Mouse (Mus musculus) neural tube, embryonic 14.5 days (tissue): ENCODE results near the gene Usp9x. TPM values are rescaled to one million over a fixed set of nuclear protein-coding genes. Genes with fewer than 3 reads are reported as not detected.
A peak's percentile ranks its signal among the peaks of the same experiment; 100 is the strongest.

ENCODE experiments used
- ATAC-seq: fragments of 200-750 bp; cut with Nextera tagmentation; 2 replicates; pipeline ENCODE4 v1.8.0; 2017; ENCODE audit warnings: low read depth, mild to moderate bottlenecking, moderate TSS enrichment, moderate library complexity
- H3K27ac ChIP-seq: fragments of 300-500 bp; sonication (generic); 2 replicates; pipeline ENCODE4 v1.5.1; 2014; ENCODE audit warnings: low read depth, mild to moderate bottlenecking, control low read depth, low read length, moderate library complexity, mixed read lengths
- H3K27me3 ChIP-seq: fragments of 300-500 bp; sonication (generic); 2 replicates; pipeline ENCODE4 v1.6.1; 2014; ENCODE audit warnings: low read length; ENCODE audit not compliant: control insufficient read depth, insufficient read depth
- H3K36me3 ChIP-seq: fragments of 300-500 bp; sonication (generic); 2 replicates; pipeline ENCODE4 v1.6.1; 2014; ENCODE audit warnings: low read length, mixed read lengths; ENCODE audit not compliant: control insufficient read depth, insufficient read depth
- H3K4me1 ChIP-seq: fragments of 300-500 bp; sonication (generic); 2 replicates; pipeline ENCODE4 v1.6.1; 2014; ENCODE audit warnings: low read length; ENCODE audit not compliant: control insufficient read depth, insufficient read depth
- H3K4me2 ChIP-seq: fragments of 300-500 bp; sonication (generic); 2 replicates; pipeline ENCODE4 v1.6.1; 2014; ENCODE audit warnings: mild to moderate bottlenecking, low read depth, low read length, control low read depth
- H3K4me3 ChIP-seq: fragments of 300-500 bp; sonication (generic); 2 replicates; pipeline ENCODE4 v1.5.1; 2014; ENCODE audit warnings: low read depth, low read length, control low read depth, mixed read lengths
- H3K9ac ChIP-seq: fragments of 300-500 bp; sonication (generic); replicated peaks from 2 replicates; pipeline ENCODE4 v1.6.1; 2014; ENCODE audit warnings: low read depth, mild to moderate bottlenecking, control low read depth, low read length, mixed read lengths
- H3K9me3 ChIP-seq: fragments of 300-500 bp; sonication (generic); 2 replicates; pipeline ENCODE4 v1.6.1; 2016; ENCODE audit warnings: low read length; ENCODE audit not compliant: control insufficient read depth
- WGBS: fragments of 180-500 bp; shearing (Covaris S2); extraction: QIAGEN DNeasy Blood & Tissue Kit; methylation state at CpG from one replicate; pipeline ENCODE4 v1.1.7; 2014; 5-methylcytosine and 5-hydroxymethylcytosine counted together
- polyA plus RNA-seq: library from polyadenylated mRNA; unstranded; fragments of >200 nt; fragmentation: Nextera tagmentation; extraction: Ambion mirVana; gene quantifications from 2 replicates; pipeline ENCODE4 v1.2.1, GENCODE M21; 2014

The Usp9x gene
- polyA plus RNA-seq, 1 experiment from 2014 or later = 108 TPM

DNA sequence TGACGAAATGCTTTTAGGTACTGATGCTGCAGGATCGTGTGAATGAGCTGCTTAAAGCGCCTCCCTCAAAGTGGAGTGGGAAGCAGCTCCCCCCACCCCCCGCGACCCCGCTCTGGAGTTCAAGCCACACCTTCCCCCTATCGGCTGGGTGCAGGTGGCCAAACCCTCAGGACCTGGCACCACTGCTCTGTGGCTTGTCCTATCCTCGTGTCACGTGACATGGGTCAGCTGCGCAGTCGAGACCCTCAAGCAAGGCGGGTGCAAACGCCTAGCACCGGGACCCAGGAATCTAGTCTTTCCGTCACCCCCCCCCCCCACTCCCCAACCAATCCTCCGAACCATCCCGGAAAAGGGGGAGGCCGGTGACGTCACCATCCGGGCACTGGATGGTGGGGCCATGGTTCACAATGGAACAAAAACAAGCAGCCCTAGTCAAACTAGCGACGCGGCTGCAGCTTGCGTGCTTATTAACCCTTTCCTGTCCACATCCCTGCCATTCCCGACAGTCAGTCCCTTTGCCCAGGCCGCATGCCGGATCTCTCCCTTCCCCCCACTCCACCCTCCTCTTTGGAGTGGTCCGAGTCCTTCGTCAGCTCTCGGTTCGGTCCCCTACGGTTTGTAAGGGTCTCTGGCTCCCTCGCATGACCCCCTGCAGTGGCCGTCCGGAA lies 591 bp upstream of the Usp9x start:
- 25% methylated on average over 33 of the region's 35 CpGs for WGBS
- Histone ChIP-seq H3K9me3 (no peaks in the 10 kb centered on the region), H3K36me3 (no peaks in the 10 kb centered on the region), H3K9ac (peak overlapping the region; percentile 78; the same call in 1 of the 2 replicates), H3K27me3 (no peaks in the 10 kb centered on the region), H3K4me2 (peak overlapping the region; percentile 40; the same call in 1 of the 2 replicates), H3K27ac (peak overlapping the region; percentile 92), H3K4me1 (no peaks in the 10 kb centered on the region), H3K4me3 (peak overlapping the region; percentile 62)
- peak; percentile 91 for ATAC-seq

GRCm38 (mm10) chrX:13071776-13072460 lies 620 bp downstream of the Usp9x start:
- Histone ChIP-seq H3K9ac (peak overlapping the region; percentile 78), H3K4me1 (no peaks in the 10 kb centered on the region), H3K27me3 (no peaks in the 10 kb centered on the region), H3K4me3 (peak overlapping the region; percentile 62), H3K4me2 (no peak overlapping the region), H3K36me3 (no peaks in the 10 kb centered on the region), H3K27ac (peak overlapping the region; percentile 92), H3K9me3 (no peaks in the 10 kb centered on the region)
- ATAC-seq = peak; percentile 28
- 11% methylated on average over 43 of the region's 67 CpGs for WGBS

DNA sequence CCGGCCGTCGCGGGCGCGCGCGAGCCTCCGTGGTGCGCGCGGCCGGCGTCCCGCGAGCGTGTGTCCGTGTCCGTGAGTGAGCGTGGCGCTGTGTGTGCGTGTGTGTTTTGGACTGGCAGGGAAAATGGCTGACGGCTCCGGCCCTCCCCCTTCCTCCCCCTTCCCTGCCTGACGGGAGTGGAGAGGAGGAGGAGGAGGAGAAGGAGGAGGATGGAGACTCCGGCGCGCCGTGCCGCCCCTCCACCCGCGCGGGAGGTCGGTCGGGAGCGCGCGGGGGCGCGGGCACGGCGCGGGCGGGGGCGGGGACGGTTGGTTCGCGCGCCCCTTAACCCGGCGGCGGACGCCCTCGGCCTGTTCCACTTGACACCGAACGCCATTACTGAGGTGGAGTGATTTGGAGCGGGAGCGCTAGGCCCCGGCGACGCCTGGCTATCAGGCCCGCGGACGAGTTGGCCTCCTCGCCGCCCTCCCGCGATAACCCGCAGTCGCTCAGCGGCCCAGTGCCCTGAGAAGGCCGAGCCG lies 1.2 kb downstream of the Usp9x start:
- H3K27ac ChIP-seq = peak overlapping the region; percentile 92
- peak overlapping the region; percentile 49 for H3K4me2 ChIP-seq
- no peaks in the 10 kb centered on the region for H3K4me1 ChIP-seq
- no peaks in the 10 kb centered on the region for H3K9me3 ChIP-seq
- peak; percentile 9 for ATAC-seq
- H3K4me3 ChIP-seq = peak overlapping the region; percentile 62
- no peaks in the 10 kb centered on the region for H3K36me3 ChIP-seq
- no peaks in the 10 kb centered on the region for H3K27me3 ChIP-seq
- peak overlapping the region; percentile 78 for H3K9ac ChIP-seq
- WGBS = 5% methylated on average over 19 of the region's 73 CpGs

GRCm38 (mm10) chrX:13085621-13086020 lies 14.3 kb downstream of the Usp9x start:
- no peak overlapping the region for H3K27ac ChIP-seq
- no peaks in the 10 kb centered on the region for H3K27me3 ChIP-seq
- no peaks in the 10 kb centered on the region for H3K36me3 ChIP-seq
- H3K4me1 ChIP-seq = no peaks in the 10 kb centered on the region
- H3K4me3 ChIP-seq = no peak overlapping the region
- H3K4me2 ChIP-seq = no peak overlapping the region
- no peak overlapping the region for H3K9ac ChIP-seq
- 69% methylated on average over 1 of the region's 1 CpGs for WGBS
- no peaks in the 10 kb centered on the region for H3K9me3 ChIP-seq
- no peak for ATAC-seq

DNA sequence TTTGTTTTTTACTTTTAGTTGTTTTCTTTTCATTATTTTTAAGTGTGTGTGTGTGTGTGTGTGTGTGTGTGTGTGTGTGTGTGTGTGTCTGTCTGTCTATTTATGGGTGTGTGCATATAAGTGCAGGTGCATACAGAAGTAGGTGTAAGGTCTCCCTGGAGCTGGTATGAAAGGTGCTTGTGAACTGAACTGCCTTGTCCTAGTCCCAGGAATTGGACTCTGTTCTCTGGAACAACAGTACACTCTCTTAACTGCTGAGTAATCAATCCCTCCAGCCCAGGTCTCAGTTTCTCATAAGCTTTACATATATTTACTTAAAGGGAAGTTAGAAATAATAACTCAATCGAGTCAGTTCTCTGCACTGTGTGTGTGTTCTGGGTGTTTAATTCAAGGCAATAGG lies 25.7 kb downstream of the Usp9x start:
- no peaks in the 10 kb centered on the region for H3K27me3 ChIP-seq
- H3K4me2 ChIP-seq = no peak overlapping the region
- H3K9me3 ChIP-seq = no peaks in the 10 kb centered on the region
- no peaks in the 10 kb centered on the region for H3K4me1 ChIP-seq
- WGBS = 96% methylated on average over 1 of the region's 1 CpGs
- H3K36me3 ChIP-seq = peaks cover 3% of the 10 kb centered on the region; the same call in 1 of the 2 replicates
- H3K4me3 ChIP-seq = no peak overlapping the region
- H3K27ac ChIP-seq = no peak overlapping the region
- no peak overlapping the region for H3K9ac ChIP-seq
- ATAC-seq = no peak

- H3K27me3 ChIP-seq = no peaks in the 10 kb centered on the region
- H3K9me3 ChIP-seq = no peaks in the 10 kb centered on the region
- H3K4me3 ChIP-seq = no peak overlapping the region
- H3K9ac ChIP-seq = no peak overlapping the region
- no peak overlapping the region for H3K4me2 ChIP-seq
- no peaks in the 10 kb centered on the region for H3K36me3 ChIP-seq
- no peak for ATAC-seq
- no peak overlapping the region for H3K27ac ChIP-seq
- WGBS = 25% methylated on average over 7 of the region's 7 CpGs
- no peaks in the 10 kb centered on the region for H3K4me1 ChIP-seq
Measured at GRCm38 (mm10) chrX:13206514-13206913, 135.2 kb downstream of the Usp9x start.

DNA sequence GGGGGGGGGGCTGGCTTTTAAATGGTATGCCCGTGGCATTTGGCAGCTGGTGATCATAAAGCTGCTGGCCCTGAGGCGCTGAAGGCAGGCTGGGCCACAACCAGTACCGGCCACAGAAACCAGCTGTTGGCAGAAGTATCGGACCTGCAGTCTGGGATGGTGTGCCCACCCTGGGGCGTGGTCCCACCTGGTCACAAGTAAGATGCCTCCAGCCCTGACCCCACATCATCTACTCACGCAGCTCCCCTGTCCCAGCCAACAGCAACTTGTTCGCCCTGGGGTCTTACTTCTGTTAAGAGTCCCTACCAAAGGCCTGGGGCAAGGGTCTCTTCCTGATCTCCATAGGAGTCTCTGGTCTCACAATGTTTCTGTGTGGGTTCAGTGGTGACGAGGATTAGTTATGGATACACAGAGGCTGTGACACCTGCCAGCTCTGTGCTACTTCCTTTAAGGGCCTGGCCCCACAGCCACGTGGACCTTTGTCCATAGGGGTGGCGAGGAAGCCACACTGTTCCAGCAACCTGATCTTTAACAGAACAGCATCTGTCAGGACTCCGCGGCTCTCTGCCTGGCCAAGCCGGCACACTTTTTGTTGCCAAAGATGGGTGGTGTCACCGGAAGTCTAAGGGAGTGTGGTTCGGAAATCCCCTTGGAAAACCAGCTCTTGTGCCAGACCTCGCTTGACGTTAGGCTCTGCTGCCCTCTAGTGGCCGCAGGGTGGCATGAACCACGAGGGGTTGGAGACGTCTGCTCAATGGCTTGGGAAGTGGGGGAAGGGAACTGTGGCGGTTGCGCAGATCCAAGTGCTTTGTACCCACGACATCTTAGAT lies 136.4 kb downstream of the Usp9x start:
- Histone ChIP-seq H3K4me3 (peak overlapping the region; percentile 26), H3K4me2 (peak overlapping the region; percentile 38), H3K36me3 (no peaks in the 10 kb centered on the region), H3K27me3 (no peaks in the 10 kb centered on the region), H3K9ac (no peak overlapping the region), H3K4me1 (no peaks in the 10 kb centered on the region), H3K27ac (peak overlapping the region; percentile 69; the same call in 1 of the 2 replicates), H3K9me3 (no peaks in the 10 kb centered on the region)
- WGBS = 25% methylated on average over 23 of the region's 23 CpGs
- peak; percentile 95 for ATAC-seq

GRCm38 (mm10) chrX:13208404-13208803 lies 137.1 kb downstream of the Usp9x start:
- Histone ChIP-seq H3K36me3 (no peaks in the 10 kb centered on the region), H3K9ac (peak overlapping the region; percentile 28), H3K4me1 (no peaks in the 10 kb centered on the region), H3K4me3 (peak overlapping the region; percentile 26), H3K27ac (peak overlapping the region; percentile 69), H3K9me3 (no peaks in the 10 kb centered on the region), H3K4me2 (peak overlapping the region; percentile 38), H3K27me3 (no peaks in the 10 kb centered on the region)
- WGBS = 33% methylated on average over 6 of the region's 6 CpGs
- peak; percentile 69 for ATAC-seq
